Mouse (Mus musculus): Measurements from ENCODE around the gene Rubcnl. TPM values are rescaled to one million over a fixed set of nuclear protein-coding genes. Genes with fewer than 3 reads are reported as not detected.

The Rubcnl gene
- polyA plus RNA-seq, 1 experiment from 2014 or later: 4.6 TPM

- Histone ChIP-seq H3K79me2 (ENCODE audit: inconsistent target) (no peaks in the 10 kb centered on the region), H3K36me3 (ENCODE audit: inconsistent target) (no peaks in the 10 kb centered on the region), H3K4me3 (ENCODE audit: inconsistent target) (no peak overlapping the region), H3K27ac (no peak overlapping the region)
- 93% methylated on average over 15 of the region's 15 CpGs for WGBS (ENCODE audit: missing documents)
These were observed 55.3 kb downstream of the Rubcnl start for GRCm38 (mm10) chr14:75071091-75071490.

GRCm38 (mm10) chr14:75075299-75076180 lies 59.7 kb downstream of the Rubcnl start:
- no peak overlapping the region for H3K4me3 ChIP-seq (ENCODE audit: inconsistent target)
- 26% methylated on average over 10 of the region's 10 CpGs for WGBS (ENCODE audit: missing documents)

DNA sequence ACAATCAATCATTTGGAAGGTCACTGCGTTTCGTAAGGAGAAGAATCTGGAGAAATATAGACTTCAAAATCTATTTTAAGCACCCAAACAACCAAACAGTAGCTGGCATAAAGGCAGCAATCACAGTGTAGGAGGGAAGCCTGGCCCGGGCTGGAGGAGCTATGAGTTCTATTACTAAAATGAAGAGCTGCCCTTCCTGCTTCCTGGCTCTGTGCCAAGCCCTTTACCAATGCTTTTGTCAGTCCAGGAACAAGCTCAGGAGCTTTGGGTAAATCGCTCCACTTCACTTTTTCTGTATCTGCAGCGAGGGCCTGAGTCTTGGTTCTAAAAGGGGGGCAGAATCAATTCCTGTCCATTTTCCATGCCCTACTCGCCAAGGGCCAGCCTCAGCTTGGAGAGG lies 62.1 kb downstream of the Rubcnl start:
- WGBS (ENCODE audit: missing documents): 56% methylated on average over 6 of the region's 6 CpGs
- Histone ChIP-seq H3K79me2 (ENCODE audit: inconsistent target) (no peaks in the 10 kb centered on the region), H3K27ac (no peak overlapping the region), H3K4me3 (ENCODE audit: inconsistent target) (no peak overlapping the region), H3K36me3 (ENCODE audit: inconsistent target) (no peaks in the 10 kb centered on the region)

More at GRCm38 (mm10) chr14:75075299-75076180, 59.7 kb downstream of the Rubcnl start:
- Histone ChIP-seq H3K36me3 (ENCODE audit: inconsistent target) (no peaks in the 10 kb centered on the region), H3K79me2 (ENCODE audit: inconsistent target) (no peaks in the 10 kb centered on the region), H3K27ac (no peak overlapping the region)

Other genes starting within 250 kb of the Rubcnl start
- 10.1 to 12.0 TPM (median 11.9 TPM) in 3 replicates for gene Lrch1, start 68.2 kb upstream of the Rubcnl start, polyA plus RNA-seq (2018)
- 0.06 to 0.11 TPM in 2 of 3 replicates, not detected in the other for gene Lrrc63, start 114.9 kb downstream of the Rubcnl start, polyA plus RNA-seq (2018)
- gene Lcp1, start 115.1 kb downstream of the Rubcnl start, polyA plus RNA-seq (2018): 571 to 1,239 TPM (median 1,135 TPM) in 3 replicates
- gene Cpb2, start 226.3 kb downstream of the Rubcnl start, polyA plus RNA-seq (2018): not detected in 3 replicates